Mouse (Mus musculus): ENCODE measurements at regions not wholly inside any gene's neighbourhood (a gene's known extent, or its start where the extent isn't known, plus 50 kb on each side); places are given as distances from the start of the nearest gene placed in this dataset.

DNA sequence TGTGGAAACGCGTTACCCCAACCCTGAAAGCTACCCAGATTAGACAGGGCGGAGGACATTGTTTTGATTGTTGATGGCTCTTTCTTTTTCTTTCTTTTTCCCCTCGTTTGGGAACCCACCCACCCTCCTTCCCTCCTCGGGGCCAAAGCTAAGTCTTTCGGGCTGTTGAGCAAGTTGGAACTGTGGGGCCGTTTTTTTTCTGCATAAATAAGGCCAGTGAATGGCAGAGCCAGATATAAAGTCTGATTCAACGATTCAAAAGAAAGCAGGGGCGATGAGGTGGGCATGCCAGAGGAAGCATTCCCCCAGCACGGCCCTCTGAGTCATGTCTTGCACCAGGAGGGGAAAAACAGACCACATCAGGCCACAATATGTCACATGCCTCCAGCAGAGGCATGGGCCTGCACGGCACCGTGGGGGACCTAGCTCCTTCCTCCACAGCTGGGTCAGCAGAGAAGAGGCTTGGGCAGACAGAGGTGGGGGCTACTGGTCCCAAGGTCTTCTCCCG is 80.2 kb upstream of the Zmiz1 start:
- Histone ChIP-seq H3K27ac (ENCODE audit: low read length) (peak overlapping the region; percentile 100), H3K4me1 (replicated peaks; ENCODE audit: control insufficient read depth, insufficient read depth, low read length) (peaks cover 33% of the 10 kb centered on the region), H3K9me3 (ENCODE audit: control insufficient read depth, low read length) (no peaks in the 10 kb centered on the region), H3K27me3 (replicated peaks; ENCODE audit: control insufficient read depth, insufficient read depth, low read length) (no peaks in the 10 kb centered on the region), H3K9ac (replicated peaks; ENCODE audit: low read depth, low read length) (peak overlapping the region; percentile 89), H3K36me3 (ENCODE audit: control insufficient read depth, insufficient read depth) (no peaks in the 10 kb centered on the region), H3K4me3 (replicated peaks; ENCODE audit: low read length) (peak overlapping the region; percentile 46), H3K4me2 (ENCODE audit: low read length) (peak overlapping the region; percentile 63)
- ATAC-seq: peak; percentile 19
- WGBS: under 1% methylated on average over 13 of the region's 13 CpGs

DNA sequence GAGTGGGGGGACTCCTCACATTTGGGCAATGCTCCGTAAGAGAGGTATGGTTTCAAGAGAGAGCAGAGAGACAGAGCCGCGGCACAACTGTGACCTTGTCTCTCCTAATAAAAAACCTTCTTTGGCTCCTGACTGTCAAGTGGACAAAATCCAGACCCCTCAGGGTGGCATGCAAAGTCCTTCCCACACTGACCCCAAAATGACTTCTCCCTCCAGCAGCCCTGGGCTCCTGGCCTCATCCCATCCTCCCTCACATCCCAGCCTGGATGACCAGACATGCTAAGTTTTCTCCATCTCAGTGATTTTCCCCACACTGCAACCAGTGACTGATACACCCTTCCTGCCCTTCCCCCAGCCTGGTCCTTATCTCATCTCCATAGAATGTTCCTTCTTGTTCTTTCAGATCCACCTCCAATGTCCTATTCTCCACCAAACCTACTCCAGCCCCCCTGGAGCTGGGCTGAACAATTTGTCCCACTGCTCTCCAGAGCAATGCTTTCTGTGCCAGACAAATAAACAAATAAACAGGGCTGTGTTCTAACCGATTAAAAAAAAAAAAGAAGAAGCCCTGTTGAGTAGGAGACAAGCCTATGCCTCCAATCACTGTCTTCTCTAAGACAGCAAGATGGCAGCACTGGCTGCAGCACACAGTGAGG is 75.7 kb upstream of the Zmiz1 start:
- no peak for ATAC-seq
- H3K27ac ChIP-seq (ENCODE audit: low read length): no peak overlapping the region
- H3K4me2 ChIP-seq (ENCODE audit: low read length): no peak overlapping the region
- H3K9ac ChIP-seq (replicated peaks; ENCODE audit: low read depth, low read length): no peak overlapping the region
- no peaks in the 10 kb centered on the region for H3K27me3 ChIP-seq (replicated peaks; ENCODE audit: control insufficient read depth, insufficient read depth, low read length)
- no peaks in the 10 kb centered on the region for H3K36me3 ChIP-seq (ENCODE audit: control insufficient read depth, insufficient read depth)
- no peaks in the 10 kb centered on the region for H3K9me3 ChIP-seq (ENCODE audit: control insufficient read depth, low read length)
- 93% methylated on average over 4 of the region's 4 CpGs for WGBS
- H3K4me1 ChIP-seq (replicated peaks; ENCODE audit: control insufficient read depth, insufficient read depth, low read length): peaks cover 11% of the 10 kb centered on the region
- H3K4me3 ChIP-seq (replicated peaks; ENCODE audit: low read length): no peak overlapping the region

DNA sequence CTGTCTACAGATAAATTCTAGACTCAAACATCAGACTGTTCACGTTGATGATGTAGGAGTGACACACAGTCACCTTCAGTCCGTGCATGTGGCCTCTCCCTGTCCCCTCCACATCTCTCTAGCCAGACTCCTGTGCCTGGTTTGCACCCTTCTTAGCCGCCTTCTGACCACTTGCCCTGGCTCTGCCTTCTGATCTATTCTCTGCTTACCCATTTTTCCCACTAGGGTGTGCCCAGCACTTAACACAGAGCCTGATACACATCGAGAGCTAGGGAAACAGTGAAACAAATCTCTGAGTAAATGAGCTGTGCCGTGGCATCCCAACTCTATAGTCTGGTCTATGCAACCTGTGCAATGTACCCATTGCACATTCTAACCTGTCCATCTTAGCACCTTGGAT is 73.3 kb upstream of the Zmiz1 start:
- 72% methylated on average over 5 of the region's 5 CpGs for WGBS
- Histone ChIP-seq H3K4me3 (replicated peaks; ENCODE audit: low read length) (no peak overlapping the region), H3K9ac (replicated peaks; ENCODE audit: low read depth, low read length) (no peak overlapping the region), H3K4me2 (ENCODE audit: low read length) (no peak overlapping the region), H3K27me3 (replicated peaks; ENCODE audit: control insufficient read depth, insufficient read depth, low read length) (no peaks in the 10 kb centered on the region), H3K9me3 (ENCODE audit: control insufficient read depth, low read length) (no peaks in the 10 kb centered on the region), H3K36me3 (ENCODE audit: control insufficient read depth, insufficient read depth) (no peaks in the 10 kb centered on the region), H3K27ac (ENCODE audit: low read length) (no peak overlapping the region), H3K4me1 (replicated peaks; ENCODE audit: control insufficient read depth, insufficient read depth, low read length) (no peaks in the 10 kb centered on the region)
- no peak for ATAC-seq

DNA sequence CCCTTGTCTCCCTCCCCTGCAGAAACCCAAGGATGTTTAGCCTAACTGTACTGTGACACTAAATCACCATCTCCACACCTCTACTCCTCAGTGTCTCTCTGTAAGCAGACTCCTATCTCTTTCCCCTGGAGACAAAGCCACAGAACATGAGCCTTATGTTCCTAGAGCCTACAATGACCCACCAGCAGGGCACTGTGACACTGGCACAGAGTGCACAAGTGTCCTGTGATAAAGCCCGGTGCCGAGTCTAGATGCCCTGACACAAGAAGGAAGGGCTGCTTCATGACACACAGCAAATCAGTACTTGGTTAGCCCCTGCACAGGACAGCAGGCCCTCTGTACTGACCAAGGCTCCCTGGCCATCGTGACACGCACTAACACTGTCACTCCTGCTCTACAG is 71.2 kb upstream of the Zmiz1 start:
- no peak for ATAC-seq
- Histone ChIP-seq H3K4me3 (replicated peaks; ENCODE audit: low read length) (no peak overlapping the region), H3K27me3 (replicated peaks; ENCODE audit: control insufficient read depth, insufficient read depth, low read length) (no peaks in the 10 kb centered on the region), H3K27ac (ENCODE audit: low read length) (no peak overlapping the region), H3K36me3 (ENCODE audit: control insufficient read depth, insufficient read depth) (no peaks in the 10 kb centered on the region), H3K9ac (replicated peaks; ENCODE audit: low read depth, low read length) (no peak overlapping the region), H3K4me1 (replicated peaks; ENCODE audit: control insufficient read depth, insufficient read depth, low read length) (no peaks in the 10 kb centered on the region), H3K4me2 (ENCODE audit: low read length) (no peak overlapping the region), H3K9me3 (ENCODE audit: control insufficient read depth, low read length) (no peaks in the 10 kb centered on the region)
- WGBS: 94% methylated on average over 4 of the region's 4 CpGs

DNA sequence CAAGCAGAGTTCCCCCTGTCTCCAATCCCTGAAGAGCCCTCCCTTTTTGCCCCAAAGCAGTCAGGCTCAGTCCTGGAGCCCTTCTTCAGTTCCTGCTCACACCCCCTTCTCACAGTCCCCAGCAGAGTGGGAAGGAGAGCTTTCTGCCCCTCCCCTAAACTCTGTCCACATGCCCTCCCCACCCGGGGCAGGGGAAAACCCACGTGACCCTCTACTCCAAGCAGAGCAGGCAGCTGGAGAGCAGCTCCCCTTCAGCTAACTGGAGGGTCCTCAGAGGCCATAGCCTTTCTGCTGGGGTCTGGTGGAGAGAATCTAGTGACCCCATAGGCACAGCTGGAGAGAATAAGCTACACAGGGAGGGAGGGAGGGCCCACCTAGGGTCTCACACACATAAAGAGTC is 69.7 kb upstream of the Zmiz1 start:
- Histone ChIP-seq H3K27me3 (replicated peaks; ENCODE audit: control insufficient read depth, insufficient read depth, low read length) (no peaks in the 10 kb centered on the region), H3K4me2 (ENCODE audit: low read length) (no peak overlapping the region), H3K9ac (replicated peaks; ENCODE audit: low read depth, low read length) (no peak overlapping the region), H3K4me3 (replicated peaks; ENCODE audit: low read length) (no peak overlapping the region), H3K4me1 (replicated peaks; ENCODE audit: control insufficient read depth, insufficient read depth, low read length) (no peaks in the 10 kb centered on the region), H3K9me3 (ENCODE audit: control insufficient read depth, low read length) (no peaks in the 10 kb centered on the region), H3K27ac (ENCODE audit: low read length) (no peak overlapping the region), H3K36me3 (ENCODE audit: control insufficient read depth, insufficient read depth) (no peaks in the 10 kb centered on the region)
- 17% methylated on average over 2 of the region's 2 CpGs for WGBS
- ATAC-seq: no peak

- no peaks in the 10 kb centered on the region for H3K36me3 ChIP-seq (ENCODE audit: control insufficient read depth, insufficient read depth)
- no peaks in the 10 kb centered on the region for H3K9me3 ChIP-seq (ENCODE audit: control insufficient read depth, low read length)
- WGBS: 70% methylated on average over 6 of the region's 6 CpGs
- H3K27ac ChIP-seq (ENCODE audit: low read length): no peak overlapping the region
- peaks cover 15% of the 10 kb centered on the region for H3K4me1 ChIP-seq (replicated peaks; ENCODE audit: control insufficient read depth, insufficient read depth, low read length)
- H3K4me2 ChIP-seq (ENCODE audit: low read length): no peak overlapping the region
- no peak overlapping the region for H3K4me3 ChIP-seq (replicated peaks; ENCODE audit: low read length)
- H3K9ac ChIP-seq (replicated peaks; ENCODE audit: low read depth, low read length): no peak overlapping the region
- no peaks in the 10 kb centered on the region for H3K27me3 ChIP-seq (replicated peaks; ENCODE audit: control insufficient read depth, insufficient read depth, low read length)
- ATAC-seq: no peak
These were observed 66.6 kb upstream of the Zmiz1 start for GRCm38 (mm10) chr14:25392412-25392811.

DNA sequence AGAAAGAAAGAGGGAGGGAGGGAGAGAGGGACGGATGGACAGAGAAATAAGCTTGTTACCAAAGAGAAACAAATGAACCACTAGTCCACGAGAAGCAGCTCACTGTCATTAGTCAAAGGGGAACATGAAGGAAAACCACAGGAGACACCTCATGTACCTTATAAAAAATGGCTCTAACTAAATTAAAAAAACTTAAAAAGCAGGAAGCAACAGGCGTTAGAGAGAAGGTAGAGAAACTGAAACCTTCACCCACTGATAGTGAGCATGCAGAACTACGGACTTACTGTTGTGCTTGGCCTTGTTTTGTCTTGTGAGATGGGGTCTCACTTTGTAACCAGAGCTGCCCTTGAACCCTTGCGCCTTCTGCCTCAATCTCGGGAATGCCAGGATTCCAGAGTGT is 66.0 kb upstream of the Zmiz1 start:
- no peak overlapping the region for H3K27ac ChIP-seq (ENCODE audit: low read length)
- peaks cover 20% of the 10 kb centered on the region for H3K4me1 ChIP-seq (replicated peaks; ENCODE audit: control insufficient read depth, insufficient read depth, low read length)
- no peaks in the 10 kb centered on the region for H3K9me3 ChIP-seq (ENCODE audit: control insufficient read depth, low read length)
- no peaks in the 10 kb centered on the region for H3K36me3 ChIP-seq (ENCODE audit: control insufficient read depth, insufficient read depth)
- H3K27me3 ChIP-seq (replicated peaks; ENCODE audit: control insufficient read depth, insufficient read depth, low read length): no peaks in the 10 kb centered on the region
- H3K9ac ChIP-seq (replicated peaks; ENCODE audit: low read depth, low read length): no peak overlapping the region
- WGBS: 79% methylated on average over 6 of the region's 6 CpGs
- no peak for ATAC-seq
- no peak overlapping the region for H3K4me2 ChIP-seq (ENCODE audit: low read length)
- H3K4me3 ChIP-seq (replicated peaks; ENCODE audit: low read length): no peak overlapping the region

- Histone ChIP-seq H3K27me3 (replicated peaks; ENCODE audit: control insufficient read depth, insufficient read depth, low read length) (no peaks in the 10 kb centered on the region), H3K9me3 (ENCODE audit: control insufficient read depth, low read length) (no peaks in the 10 kb centered on the region), H3K4me1 (replicated peaks; ENCODE audit: control insufficient read depth, insufficient read depth, low read length) (peaks cover 22% of the 10 kb centered on the region), H3K9ac (replicated peaks; ENCODE audit: low read depth, low read length) (no peak overlapping the region; the same call in 1 of the 2 replicates), H3K27ac (ENCODE audit: low read length) (no peak overlapping the region), H3K4me2 (ENCODE audit: low read length) (no peak overlapping the region), H3K4me3 (replicated peaks; ENCODE audit: low read length) (no peak overlapping the region), H3K36me3 (ENCODE audit: control insufficient read depth, insufficient read depth) (no peaks in the 10 kb centered on the region)
- 27% methylated on average over 6 of the region's 6 CpGs for WGBS
- ATAC-seq: no peak
These were observed 64.1 kb upstream of the Zmiz1 start for GRCm38 (mm10) chr14:25394931-25395330.

- Histone ChIP-seq H3K4me1 (replicated peaks; ENCODE audit: control insufficient read depth, insufficient read depth, low read length) (peaks cover 22% of the 10 kb centered on the region), H3K9me3 (ENCODE audit: control insufficient read depth, low read length) (no peaks in the 10 kb centered on the region), H3K4me3 (replicated peaks; ENCODE audit: low read length) (no peak overlapping the region), H3K9ac (replicated peaks; ENCODE audit: low read depth, low read length) (peak overlapping the region; percentile 34; the same call in 1 of the 2 replicates), H3K4me2 (ENCODE audit: low read length) (peak overlapping the region; percentile 24), H3K27ac (ENCODE audit: low read length) (peak overlapping the region; percentile 80), H3K27me3 (replicated peaks; ENCODE audit: control insufficient read depth, insufficient read depth, low read length) (no peaks in the 10 kb centered on the region), H3K36me3 (ENCODE audit: control insufficient read depth, insufficient read depth) (no peaks in the 10 kb centered on the region)
- 3% methylated on average over 9 of the region's 9 CpGs for WGBS
- ATAC-seq: peak; percentile 83
These were observed 61.9 kb upstream of the Zmiz1 start for GRCm38 (mm10) chr14:25396990-25397531.

All from forebrain, embryonic 16.5 days (tissue).